Mouse (Mus musculus): ENCODE results near the gene Grem1. TPM values are rescaled to one million over a fixed set of nuclear protein-coding genes. Genes with fewer than 3 reads are reported as not detected.

Grem1 gene
- total RNA-seq, 2 experiments from 2014 or later = 4.6 to 5.0 TPM

DNA sequence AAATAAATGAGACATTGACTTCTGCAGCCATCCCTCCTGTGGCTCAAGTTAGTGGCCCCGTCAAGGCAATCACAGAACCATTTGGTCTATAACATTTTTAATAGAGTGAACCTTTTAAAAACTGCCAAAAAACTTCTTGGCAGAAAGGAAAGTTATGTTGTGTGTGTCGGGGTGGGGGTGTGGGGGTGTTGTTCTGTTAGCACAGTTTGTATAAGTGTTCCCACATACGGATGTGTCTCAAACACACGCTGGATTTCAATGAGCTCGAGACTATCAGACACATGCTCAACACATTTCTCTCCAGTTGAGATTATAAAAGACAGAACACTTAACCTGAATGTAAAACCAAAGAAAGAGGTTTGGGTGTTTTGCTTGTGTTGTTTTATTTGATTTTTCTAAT is 22.7 kb upstream of the Grem1 start:
- Histone ChIP-seq H3K4me3 (no peak overlapping the region), H3K27ac (peak overlapping the region; percentile 77)
- peak; percentile 34 to 46 for DNase-seq (ENCODE audit: low spot score in 2 of 2)
- TF ChIP-seq CTCF (conservative IDR thresholded peaks at IDR 0.05) = no peak

DNA sequence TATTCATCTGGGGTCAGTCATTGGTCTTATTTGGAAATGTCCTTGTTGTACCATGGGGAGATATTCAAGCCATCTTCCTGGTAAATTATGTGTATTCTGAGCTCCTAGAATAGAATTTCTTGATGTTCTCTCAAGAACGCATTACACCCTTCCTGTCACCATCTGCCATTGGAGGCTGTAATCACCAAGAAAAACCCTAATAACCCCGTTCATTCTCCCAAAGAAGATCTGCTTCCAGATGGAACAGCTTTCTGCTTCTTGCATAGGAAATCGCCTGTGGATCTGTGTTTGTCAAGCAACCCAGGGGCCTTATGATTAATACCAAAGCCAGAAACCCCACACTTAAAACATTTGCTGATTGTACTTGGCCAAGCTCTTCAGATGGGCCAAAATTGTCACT is 20.9 kb upstream of the Grem1 start:
- TF ChIP-seq CTCF (conservative IDR thresholded peaks at IDR 0.05) = no peak
- H3K4me3 ChIP-seq = no peak overlapping the region
- peak; percentile 25 to 65 for DNase-seq (ENCODE audit: low spot score in 2 of 2)
- peak overlapping the region; percentile 63 for H3K27ac ChIP-seq

DNA sequence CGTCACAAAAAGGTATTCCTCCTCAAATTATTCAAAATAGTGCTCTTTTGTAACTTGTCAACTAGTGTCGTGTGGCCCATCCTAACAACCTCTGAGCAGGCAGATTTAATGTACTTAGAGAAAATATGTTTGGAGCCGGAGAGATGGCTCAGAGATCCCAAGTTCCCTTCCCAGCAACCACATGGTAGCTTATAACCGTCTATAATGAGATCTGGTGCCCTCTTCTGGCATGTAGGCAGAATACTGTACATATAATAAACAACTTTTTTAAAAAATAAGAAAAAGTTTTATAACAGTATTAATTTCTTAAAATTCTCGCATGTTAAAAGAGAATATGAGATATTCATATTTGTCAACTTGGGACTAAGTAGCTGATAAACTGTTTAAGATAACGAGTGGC is 19.6 kb upstream of the Grem1 start:
- H3K27ac ChIP-seq = no peak overlapping the region
- no peak overlapping the region for H3K4me3 ChIP-seq
- peak; percentile 60 for TF ChIP-seq CTCF (conservative IDR thresholded peaks at IDR 0.05)
- no peak for DNase-seq (ENCODE audit: low spot score in 2 of 2)

DNA sequence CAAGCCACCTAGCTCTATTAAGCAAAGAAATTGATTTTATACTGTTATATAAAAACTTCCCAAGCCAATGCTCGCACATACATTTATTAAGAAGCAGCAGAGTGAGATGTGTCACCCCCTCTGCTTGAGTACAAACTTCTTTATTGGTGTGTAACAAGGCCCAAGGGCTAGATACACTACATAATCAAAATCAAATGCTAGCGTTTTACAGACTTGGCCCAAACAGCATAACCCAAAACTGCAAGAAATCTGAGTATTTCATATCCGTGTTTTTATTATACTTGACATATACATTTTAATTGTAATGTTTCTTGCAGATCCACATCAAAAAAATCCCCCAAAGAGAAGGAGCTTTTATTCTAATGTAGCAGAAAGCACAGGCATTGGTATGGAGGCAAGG is 17.9 kb upstream of the Grem1 start:
- Histone ChIP-seq H3K4me3 (no peak overlapping the region), H3K27ac (no peak overlapping the region)
- DNase-seq (ENCODE audit: low spot score in 2 of 2) = no peak
- TF ChIP-seq CTCF (conservative IDR thresholded peaks at IDR 0.05) = no peak

DNA sequence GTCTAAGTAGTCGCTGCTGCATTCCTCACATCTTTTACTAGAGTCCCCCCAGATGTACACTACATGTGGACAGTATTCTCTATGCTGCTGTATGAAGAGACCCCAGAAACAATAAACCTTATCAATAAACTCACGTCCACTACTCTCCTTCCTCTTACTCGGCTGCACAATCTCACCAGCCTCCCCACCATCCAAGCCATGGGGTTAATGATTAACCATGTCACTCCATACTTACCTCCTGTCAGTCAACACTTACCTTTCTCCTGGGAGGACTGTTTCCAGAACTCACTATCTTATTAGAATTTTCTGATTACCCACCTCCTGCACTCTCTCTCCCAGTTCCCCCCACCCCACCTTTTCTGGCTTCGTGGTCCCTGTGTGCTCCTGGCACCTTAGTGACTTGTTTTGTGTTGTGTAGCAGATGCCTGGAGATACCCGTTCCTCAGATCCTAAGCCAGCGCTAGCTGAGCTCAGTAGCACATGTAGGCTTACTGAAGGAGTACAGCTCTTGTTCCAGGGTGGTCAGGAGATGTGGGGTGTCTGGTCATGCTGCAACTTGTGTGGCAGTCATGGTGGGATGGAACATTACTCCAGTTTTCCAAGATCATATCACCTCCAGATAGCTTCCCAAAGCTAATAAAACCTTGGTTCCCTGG is 15.8 kb upstream of the Grem1 start:
- no peak overlapping the region for H3K27ac ChIP-seq
- DNase-seq (ENCODE audit: low spot score in 2 of 2) = no peak
- no peak for TF ChIP-seq CTCF (conservative IDR thresholded peaks at IDR 0.05)
- no peak overlapping the region for H3K4me3 ChIP-seq

DNA sequence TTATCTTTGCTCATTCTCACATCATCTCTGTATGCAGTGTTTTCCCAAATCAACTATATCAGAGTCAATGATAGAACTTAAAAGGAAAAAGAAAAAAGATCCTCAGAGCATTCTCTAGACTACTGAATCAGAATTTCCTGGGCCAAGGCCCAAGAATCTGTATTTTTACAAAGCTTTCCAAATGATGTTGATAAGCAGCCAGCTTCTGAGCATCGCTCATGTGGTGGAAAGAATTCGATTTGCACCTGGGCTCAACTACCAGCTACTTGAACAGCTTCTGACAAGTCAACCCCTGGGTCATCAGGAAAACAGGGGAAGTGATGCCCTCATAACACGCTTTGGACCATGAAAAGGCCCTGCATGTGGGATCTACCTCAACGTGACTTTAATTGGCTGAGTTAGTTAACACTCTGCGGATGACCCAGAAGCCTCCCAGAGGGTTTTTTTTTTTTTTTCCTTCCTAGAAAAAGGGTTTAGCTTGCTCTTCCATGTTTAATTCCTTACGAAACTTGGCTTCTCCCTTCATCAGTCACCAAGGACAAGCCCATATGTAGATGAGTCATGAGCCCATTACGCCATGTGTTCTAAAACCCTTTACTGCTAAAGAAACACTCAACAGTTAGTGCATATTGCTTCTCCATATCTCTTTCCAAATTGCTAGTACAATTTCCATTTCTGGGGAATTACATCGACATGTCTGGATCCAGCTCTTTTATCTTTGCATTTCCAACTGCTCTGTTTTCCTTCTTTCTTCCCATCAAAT is 10.3 kb upstream of the Grem1 start:
- DNase-seq (ENCODE audit: low spot score in 2 of 2) = peak in 1 of 2 experiments; percentile 35
- H3K4me3 ChIP-seq = no peak overlapping the region
- H3K27ac ChIP-seq = no peak overlapping the region
- TF ChIP-seq CTCF (conservative IDR thresholded peaks at IDR 0.05) = no peak

DNA sequence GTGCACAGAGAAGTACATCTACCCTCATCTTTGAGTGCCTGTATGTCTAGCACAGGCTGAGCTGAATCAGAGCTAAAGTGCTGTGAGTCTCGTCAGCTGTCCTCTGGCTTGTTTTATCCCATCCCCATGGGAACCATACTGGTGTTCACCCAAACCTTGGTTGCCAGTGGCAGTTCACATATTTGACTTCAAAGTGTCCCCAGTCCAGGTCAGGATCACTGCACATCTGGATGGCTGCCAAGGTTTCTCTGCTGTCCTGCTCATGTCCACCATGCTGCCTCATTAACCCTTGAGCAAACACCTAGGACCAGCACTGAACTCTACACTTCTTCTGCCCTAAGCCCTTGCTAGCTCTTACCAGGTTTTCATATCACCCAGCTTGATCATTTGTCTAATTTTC is 7.4 kb upstream of the Grem1 start:
- Histone ChIP-seq H3K27ac (no peak overlapping the region), H3K4me3 (no peak overlapping the region)
- TF ChIP-seq CTCF (conservative IDR thresholded peaks at IDR 0.05) = no peak
- no peak for DNase-seq (ENCODE audit: low spot score in 2 of 2)

DNA sequence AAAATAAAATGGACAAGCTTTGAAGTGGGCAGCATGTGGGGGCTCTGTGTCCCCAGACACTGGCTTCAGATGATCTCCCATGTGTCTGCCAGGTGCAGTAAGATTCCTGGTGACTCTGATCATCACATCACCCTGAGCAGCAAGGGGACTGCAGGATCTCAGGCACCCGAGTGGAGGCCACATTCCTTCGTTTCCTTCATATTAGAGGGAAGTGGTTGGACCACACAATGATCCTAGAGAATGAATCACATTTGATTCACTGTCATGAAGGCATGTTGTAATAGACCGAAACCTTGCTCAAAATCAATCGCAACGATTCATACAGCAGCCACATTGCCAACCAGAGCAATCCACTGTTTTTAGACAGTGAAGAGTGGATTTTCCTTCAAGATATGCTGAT is 6.5 kb upstream of the Grem1 start:
- no peak for TF ChIP-seq CTCF (conservative IDR thresholded peaks at IDR 0.05)
- no peak overlapping the region for H3K27ac ChIP-seq
- no peak overlapping the region for H3K4me3 ChIP-seq
- no peak for DNase-seq (ENCODE audit: low spot score in 2 of 2)

DNA sequence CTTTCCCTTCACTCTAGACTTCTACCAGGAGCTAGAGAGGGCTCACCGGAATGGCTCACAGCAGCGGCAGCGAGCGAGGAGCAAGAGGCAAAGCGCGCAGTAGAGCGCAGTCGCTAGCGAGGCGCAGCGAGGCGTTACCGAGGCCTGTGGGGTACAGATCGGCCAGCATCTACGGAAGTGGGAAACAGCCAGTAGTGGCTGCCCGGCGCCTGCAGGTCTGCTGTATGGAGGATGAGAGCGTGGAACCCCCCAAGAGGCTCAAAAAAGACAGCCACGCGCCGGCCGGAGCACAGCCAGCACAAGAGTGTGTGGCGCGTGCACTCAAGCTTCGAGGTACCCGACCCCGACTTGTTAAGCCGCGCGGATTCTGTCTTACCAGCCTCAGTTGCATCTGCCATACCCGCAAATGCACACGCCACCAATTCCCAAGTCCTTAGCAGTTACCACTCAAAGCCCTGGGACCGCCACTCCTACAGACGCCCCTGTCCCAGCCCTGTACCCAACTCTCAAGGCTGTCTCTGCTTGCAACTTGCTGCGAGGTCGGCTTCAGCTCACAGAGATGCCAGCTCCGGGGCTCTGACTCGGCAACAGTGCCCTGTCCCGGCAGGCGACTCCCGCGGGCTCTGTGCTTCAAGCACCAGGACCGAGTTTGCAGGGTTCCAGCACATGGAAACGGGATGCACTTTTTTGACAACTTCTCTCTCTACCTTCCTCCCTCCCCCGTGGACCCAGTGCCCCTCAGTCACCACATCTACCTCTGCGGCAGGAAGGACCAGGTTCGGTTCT is 728 bp downstream of the Grem1 start:
- TF ChIP-seq CTCF (conservative IDR thresholded peaks at IDR 0.05) = no peak
- peak overlapping the region; percentile 52 for H3K4me3 ChIP-seq
- peak in 1 of 2 experiments; percentile 41 for DNase-seq (ENCODE audit: low spot score in 2 of 2)
- H3K27ac ChIP-seq = no peak overlapping the region

DNA sequence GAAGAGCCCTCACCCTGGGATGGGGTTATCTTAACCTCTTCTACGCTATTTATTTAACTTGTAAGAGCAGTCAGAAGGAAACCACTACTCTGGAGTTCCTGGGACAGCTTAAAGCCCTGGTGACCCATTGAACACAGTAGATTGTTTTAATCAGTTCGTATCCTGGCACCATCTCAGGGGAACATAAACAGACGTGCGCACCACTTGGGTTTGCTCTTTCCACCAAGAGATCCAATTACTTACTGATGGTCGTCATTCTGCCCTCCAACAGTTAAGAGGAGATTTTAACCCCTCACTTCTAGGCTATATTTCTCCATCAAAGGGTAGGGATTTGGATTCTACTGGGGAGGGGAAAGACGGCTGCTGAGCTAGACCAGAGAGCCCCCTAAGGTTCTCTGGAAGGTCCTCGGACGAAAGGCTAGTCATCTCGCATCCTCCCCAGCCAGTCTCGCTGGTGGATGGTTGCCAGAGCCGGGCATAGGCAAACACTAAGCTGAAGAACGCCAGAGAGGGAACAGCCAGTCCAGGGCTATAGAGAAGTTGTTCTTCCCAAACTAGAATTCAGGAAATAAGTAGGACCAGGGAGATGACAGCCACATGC is 1.4 kb downstream of the Grem1 start:
- no peak for TF ChIP-seq CTCF (conservative IDR thresholded peaks at IDR 0.05)
- no peak for DNase-seq (ENCODE audit: low spot score in 2 of 2)
- H3K27ac ChIP-seq = no peak overlapping the region
- peak overlapping the region; percentile 52 for H3K4me3 ChIP-seq

DNA sequence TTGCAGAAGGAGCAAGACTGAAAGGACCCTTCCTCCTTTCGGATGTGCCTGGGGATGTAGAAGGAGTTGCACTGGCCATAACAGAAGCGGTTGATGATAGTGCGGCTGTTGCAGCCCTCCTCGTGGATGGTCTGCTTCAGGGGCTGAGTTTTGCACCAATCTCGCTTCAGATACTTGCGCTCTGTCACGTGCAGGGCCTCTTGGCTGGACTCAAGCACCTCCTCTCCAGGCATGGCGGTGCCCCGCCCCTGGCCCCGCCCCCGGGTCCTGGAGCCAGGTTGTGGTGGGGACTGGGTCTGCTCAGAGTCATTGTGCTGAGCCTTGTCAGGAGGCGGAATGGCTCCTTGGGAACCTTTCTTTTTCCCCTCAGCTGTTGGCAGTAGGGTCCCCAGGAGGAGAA is 8.7 kb downstream of the Grem1 start:
- no peak for DNase-seq (ENCODE audit: low spot score in 2 of 2)

DNA sequence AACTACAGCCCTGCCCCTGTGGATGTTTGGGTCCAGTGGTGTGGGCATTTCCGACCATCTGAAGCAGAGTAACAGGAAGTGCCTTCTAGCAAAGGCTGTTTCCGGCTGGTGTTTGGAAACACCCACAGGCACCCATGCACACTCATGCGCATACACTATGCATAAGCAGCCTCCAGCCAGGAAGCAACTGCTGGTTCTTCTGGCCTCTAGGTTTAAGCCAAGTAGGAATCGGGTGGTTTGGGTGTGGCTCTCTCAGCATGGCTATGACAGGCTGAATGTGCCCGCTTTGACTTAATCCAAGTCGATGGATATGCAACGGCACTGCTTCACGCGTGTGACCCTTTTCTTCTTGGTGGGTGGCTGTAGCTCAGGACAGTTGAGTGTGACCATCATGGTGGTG is 9.1 kb downstream of the Grem1 start:
- DNase-seq (ENCODE audit: low spot score in 2 of 2) = no peak
- Histone ChIP-seq H3K27ac (no peak overlapping the region), H3K4me3 (no peak overlapping the region)
- TF ChIP-seq CTCF (conservative IDR thresholded peaks at IDR 0.05) = no peak

More for the DNA sequence above, 8.7 kb downstream of the Grem1 start:
- no peak for TF ChIP-seq CTCF (conservative IDR thresholded peaks at IDR 0.05)
- Histone ChIP-seq H3K4me3 (no peak overlapping the region), H3K27ac (no peak overlapping the region)

DNA sequence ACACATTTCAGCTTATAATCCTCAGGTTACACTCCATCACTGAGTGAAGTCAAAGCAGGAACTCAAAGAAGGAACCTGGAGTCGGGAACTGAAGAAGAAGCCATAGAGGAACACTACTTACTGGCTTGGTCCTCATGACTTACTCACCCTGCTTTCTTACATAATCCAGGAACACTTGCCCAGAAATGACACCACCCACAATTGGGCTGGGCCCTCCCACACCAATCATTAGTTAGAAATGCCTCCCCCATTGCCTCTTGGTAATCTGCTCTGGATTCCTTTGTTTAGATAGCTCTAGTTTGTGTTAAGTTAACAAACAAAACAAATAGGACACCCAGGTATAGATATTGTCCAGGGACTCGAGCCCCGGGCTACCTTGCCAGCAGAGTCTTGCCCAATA is 29.9 kb downstream of the Grem1 start:
- Histone ChIP-seq H3K4me3 (no peak overlapping the region), H3K27ac (no peak overlapping the region)
- TF ChIP-seq CTCF (conservative IDR thresholded peaks at IDR 0.05) = no peak
- no peak for DNase-seq (ENCODE audit: low spot score in 2 of 2)

Data from layer of hippocampus, adult 2 months (tissue).